Mouse (Mus musculus): ENCODE data around the gene Gmppa. TPM values are rescaled to one million over a fixed set of nuclear protein-coding genes. Genes with fewer than 3 reads are reported as not detected.

The Gmppa gene
- polyA plus RNA-seq, 1 experiment, result 47.1 TPM

DNA sequence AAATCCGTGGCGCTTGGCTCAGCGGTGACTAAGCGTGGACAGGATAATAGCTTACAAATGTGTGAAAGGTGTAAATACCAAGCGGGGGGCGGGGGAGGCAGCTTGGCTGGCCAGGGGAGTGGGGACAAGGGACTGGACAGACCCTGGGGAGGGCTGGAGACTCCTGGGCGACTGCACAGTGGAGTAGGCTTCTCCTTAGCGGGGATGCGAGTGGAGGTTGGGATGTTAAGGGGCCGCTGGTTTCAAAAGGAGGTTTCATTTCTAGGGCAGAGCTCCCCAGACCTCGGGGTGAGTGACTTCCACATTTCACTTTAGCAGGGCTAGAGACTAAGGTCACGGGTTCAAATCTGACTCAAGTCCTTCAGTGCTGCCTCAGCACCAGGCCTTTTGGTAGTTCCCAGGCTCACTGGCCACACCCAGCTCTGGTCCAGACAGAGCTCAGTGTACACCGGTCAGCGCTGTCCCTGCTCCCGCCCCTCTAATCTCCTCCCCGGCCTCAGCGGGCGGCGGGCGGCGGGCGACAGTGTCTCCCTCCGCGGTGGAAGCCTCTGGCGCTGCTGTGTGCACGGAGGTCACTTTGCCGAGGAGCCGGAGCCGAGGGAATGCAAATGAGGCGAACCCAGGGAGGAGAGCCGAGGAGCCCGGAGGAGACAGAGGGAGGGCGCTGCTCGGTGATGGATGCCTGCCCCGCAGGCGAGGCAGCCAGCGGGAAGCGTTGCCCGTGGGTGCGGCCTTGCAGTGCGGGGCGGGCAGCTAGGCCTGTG is 22.5 kb downstream of the Gmppa start:
- Histone ChIP-seq H3K4me3 (ENCODE audit: insufficient read depth, low read depth, low read length) (peak overlapping the region; percentile 34), H3K27ac (replicated peaks; ENCODE audit: low read depth, low read length) (no peak overlapping the region), H3K4me1 (ENCODE audit: control insufficient read depth, insufficient read depth, insufficient read length, low read length) (no peaks in the 10 kb centered on the region)

DNA sequence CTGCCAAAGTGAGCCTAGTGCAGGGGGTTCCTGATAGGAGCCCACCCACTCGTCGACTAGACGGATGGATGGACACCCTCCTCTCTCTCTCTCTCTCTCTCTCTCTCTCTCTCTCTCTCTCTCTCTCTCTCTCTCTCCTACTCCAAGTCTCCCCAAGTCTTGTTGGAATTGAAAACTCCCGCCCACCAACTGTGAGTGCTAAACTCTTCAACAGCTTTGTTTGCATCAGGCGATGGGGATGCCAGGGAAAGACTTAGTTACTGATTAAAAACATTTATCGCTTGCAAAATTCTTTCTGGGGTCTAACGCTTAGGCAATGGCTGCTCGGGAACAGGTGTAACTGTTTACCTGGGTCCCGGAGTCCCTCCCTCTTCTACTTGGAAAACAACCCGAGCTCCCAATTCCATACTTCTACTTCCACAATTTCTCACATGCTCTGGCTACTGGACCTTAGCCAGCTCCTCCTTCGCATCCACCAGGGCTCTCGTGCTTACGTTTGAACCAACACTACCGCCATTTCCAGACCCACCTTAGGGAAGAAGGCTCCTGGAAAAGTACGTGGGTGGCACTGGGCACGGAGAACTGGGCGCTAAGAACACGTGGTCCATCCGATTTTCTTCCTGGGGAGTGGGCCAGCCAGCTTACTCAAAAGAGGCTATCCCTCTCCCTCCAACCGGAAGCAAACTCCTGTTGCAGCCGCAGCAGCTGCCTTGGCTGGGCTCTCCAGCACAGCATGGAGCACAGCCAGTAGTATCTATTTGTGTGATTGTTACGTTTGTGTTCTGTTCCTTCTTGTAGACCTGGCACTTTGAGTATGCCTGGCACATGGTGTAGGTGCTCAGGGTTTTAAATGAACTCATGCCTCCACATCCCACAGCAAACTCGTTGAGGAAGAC is 23.3 kb downstream of the Gmppa start:
- Histone ChIP-seq H3K27ac (replicated peaks; ENCODE audit: low read depth, low read length) (no peak overlapping the region), H3K4me3 (ENCODE audit: insufficient read depth, low read depth, low read length) (peak overlapping the region; percentile 34), H3K4me1 (ENCODE audit: control insufficient read depth, insufficient read depth, insufficient read length, low read length) (no peaks in the 10 kb centered on the region)

DNA sequence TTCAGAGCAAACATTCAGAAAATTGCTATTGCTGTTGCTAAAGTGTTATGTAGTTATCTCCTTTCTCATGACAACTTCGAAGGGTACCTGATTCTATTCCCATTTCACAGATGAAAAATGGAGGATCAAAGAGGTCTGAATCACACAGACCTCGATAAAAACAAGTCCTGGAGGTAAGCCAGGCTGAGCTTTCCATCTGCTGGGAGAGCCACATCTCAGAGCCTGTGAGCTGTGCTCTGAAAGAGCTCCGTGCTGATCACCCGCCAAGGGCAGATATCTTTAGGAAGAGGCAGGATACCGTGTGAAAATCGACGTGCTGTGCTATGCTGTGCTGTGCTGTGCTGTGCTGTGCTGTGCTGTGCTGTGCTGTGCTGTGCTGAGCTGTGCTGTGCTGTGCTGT is 24.6 kb downstream of the Gmppa start:
- no peak overlapping the region for H3K4me3 ChIP-seq (ENCODE audit: insufficient read depth, low read depth, low read length)
- H3K4me1 ChIP-seq (ENCODE audit: control insufficient read depth, insufficient read depth, insufficient read length, low read length), result no peaks in the 10 kb centered on the region
- no peak overlapping the region for H3K27ac ChIP-seq (replicated peaks; ENCODE audit: low read depth, low read length)

DNA sequence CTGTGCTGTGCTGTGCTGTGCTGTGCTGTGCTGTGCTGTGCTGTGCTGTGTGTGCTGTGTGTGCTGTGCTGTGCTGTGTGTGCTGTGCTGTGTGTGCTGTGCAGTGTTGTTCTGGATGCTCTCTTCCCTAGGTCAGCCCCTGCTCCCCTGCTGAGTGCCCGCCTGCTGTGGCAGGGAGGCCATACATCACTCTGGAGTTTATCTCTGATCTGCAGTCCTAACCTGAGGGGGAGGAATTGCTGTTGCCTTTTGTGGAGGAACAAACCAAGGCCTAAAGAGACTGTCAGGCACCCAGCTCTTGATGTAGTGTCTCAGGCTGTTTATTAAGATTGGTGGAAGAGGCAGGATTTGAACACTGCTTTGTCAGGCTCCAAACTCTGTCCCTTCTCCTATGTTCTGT is 26.9 kb downstream of the Gmppa start:
- no peak overlapping the region for H3K27ac ChIP-seq (replicated peaks; ENCODE audit: low read depth, low read length)
- H3K4me3 ChIP-seq (ENCODE audit: insufficient read depth, low read depth, low read length), result no peak overlapping the region
- H3K4me1 ChIP-seq (ENCODE audit: control insufficient read depth, insufficient read depth, insufficient read length, low read length), result no peaks in the 10 kb centered on the region

DNA sequence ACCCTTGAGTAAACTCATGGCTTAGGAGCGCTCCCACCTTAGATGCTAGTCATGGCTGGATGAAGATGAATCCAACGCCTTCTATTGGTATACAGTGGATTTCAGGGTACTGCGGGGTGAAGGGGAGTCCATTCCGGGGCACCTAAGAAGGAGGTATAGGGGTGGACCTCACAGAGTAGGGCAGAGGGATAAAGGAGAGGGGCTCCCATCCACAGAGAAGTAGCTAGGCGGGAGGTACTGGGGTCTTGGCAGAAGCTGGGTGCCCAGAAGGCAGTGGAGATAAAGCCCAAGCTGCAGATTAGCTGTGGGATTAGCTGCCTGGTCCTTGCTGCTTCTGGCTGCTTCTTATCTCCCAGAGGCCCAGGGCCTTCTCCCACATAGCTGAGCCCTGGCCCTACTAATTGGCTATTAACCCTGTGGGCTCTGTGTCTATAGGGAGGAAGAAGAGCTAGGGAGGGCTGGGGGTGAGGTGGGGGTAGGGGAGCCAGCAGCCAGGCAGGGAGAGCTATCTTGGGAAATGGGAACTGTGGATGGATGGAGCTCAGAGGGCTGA is 28.0 kb downstream of the Gmppa start:
- Histone ChIP-seq H3K4me1 (ENCODE audit: control insufficient read depth, insufficient read depth, insufficient read length, low read length) (no peaks in the 10 kb centered on the region), H3K27ac (replicated peaks; ENCODE audit: low read depth, low read length) (no peak overlapping the region), H3K4me3 (ENCODE audit: insufficient read depth, low read depth, low read length) (no peak overlapping the region)

DNA sequence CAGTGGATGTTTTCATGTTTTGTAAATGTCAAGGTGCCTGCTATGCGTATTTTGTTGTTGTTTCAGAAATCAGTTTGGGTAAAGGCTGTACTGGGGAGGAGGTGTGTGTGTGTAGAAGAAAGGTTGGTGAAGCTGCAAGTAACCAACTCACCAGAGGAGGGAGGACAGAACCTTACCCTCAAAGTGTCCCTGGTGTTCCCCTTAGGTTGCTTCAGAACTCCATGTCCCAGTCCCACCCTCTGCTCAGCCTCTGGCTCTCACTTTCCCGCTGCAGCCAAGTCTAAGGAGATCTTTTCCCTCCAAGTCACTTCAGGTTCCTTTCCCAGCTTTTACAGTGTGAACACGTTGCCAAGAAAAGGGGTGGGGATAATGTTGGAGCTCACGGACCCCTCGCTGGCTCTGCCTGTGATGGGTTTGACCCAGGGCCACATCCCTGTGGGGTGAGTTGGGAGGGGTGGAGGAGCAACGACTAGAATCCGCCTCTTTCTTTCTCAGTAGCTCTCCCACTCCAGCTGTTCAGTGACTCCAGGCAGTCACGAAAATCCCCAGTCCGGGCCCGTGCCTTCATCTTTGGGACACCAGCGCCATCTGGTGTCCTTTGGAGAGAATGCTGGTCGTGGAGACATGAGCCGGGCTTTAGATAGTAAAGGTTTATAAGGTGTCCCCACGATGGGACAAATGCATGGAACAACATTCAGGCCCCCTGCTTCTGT is 31.6 kb downstream of the Gmppa start:
- Histone ChIP-seq H3K4me1 (ENCODE audit: control insufficient read depth, insufficient read depth, insufficient read length, low read length) (no peaks in the 10 kb centered on the region), H3K4me3 (ENCODE audit: insufficient read depth, low read depth, low read length) (no peak overlapping the region), H3K27ac (replicated peaks; ENCODE audit: low read depth, low read length) (no peak overlapping the region)

DNA sequence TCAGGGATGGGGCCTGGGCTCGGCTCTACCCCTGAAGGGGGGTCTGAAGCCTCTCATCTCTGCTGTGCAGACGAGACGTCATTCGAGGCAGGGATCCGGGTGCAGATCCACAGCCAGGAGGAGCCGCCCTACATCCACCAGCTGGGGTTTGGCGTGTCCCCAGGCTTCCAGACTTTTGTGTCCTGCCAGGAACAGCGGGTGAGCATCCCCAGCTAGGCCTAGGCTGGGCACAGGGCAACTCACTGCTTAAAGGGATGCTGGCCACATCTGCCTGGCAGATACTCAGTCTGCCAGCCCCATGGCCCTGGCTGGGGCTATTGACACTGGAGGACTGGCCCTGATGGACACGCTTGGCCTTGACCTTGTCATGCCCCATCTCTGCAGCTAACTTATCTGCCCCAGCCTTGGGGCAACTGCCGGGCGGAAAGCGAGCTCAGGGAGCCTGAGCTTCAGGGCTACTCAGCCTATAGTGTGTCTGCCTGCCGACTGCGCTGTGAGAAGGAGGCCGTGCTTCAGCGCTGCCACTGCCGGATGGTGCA is 33.6 kb downstream of the Gmppa start:
- Histone ChIP-seq H3K4me1 (ENCODE audit: control insufficient read depth, insufficient read depth, insufficient read length, low read length) (no peaks in the 10 kb centered on the region), H3K27ac (replicated peaks; ENCODE audit: low read depth, low read length) (no peak overlapping the region), H3K4me3 (ENCODE audit: insufficient read depth, low read depth, low read length) (no peak overlapping the region)

DNA sequence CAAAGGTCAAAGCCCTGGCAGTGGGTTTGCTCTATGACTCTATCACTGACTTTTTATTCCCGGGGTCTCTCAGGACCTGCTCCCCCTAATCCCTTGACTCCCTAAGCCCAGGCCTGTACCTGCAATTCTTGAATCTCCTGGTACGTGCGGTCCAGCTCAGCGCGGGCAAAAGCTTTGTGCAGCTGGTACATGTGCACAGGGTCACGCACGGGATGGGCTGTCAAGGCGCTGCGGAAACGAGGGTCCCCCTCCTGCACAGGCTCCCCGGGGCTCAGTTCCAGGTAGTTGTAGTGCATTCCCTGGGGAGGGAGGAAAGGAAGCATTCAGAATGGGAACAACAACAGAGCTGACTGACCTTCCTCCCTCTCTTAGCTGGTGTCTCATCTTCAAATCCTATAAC is 40.7 kb downstream of the Gmppa start:
- no peak overlapping the region for H3K4me3 ChIP-seq (ENCODE audit: insufficient read depth, low read depth, low read length)
- H3K4me1 ChIP-seq (ENCODE audit: control insufficient read depth, insufficient read depth, insufficient read length, low read length), result no peaks in the 10 kb centered on the region; the same call in 1 of the 2 replicates

DNA sequence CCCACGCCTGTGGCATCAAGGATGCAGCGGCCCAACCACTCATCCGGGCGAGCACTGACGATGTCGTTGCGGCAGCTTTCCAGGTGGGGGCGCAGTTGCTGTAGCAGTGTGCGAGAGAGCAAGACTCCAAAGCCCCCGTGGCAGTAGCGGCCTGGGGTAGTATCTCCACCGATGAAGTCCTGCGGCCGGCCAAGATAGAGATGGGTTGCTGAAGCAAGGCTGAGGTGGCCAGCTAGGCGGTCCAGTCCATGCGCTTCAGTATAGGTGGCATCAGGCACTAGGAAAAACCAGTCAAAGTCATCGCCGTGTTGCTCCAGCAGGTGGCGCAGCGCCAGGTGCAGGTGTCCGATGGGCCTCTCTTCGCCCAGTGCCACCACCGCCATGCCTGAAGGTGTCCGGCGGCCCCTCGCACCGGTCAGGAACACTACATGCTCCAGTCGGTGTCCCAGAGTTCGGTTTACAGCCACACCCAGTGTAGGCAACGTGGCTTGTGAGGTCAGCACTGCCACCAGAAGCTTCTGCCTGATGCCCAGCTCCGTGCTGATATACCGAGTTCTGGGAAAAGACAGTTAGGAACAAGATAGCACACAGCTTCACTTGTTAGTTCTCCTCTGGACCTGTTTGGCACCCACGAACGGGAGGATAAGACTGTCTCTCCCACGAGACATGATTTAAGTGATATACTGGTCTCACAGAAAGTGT is 41.7 kb downstream of the Gmppa start:
- Histone ChIP-seq H3K4me1 (ENCODE audit: control insufficient read depth, insufficient read depth, insufficient read length, low read length) (no peaks in the 10 kb centered on the region; the same call in 1 of the 2 replicates), H3K27ac (replicated peaks; ENCODE audit: low read depth, low read length) (no peak overlapping the region), H3K4me3 (ENCODE audit: insufficient read depth, low read depth, low read length) (no peak overlapping the region)

More for the DNA sequence above, 40.7 kb downstream of the Gmppa start:
- H3K27ac ChIP-seq (replicated peaks; ENCODE audit: low read depth, low read length), result no peak overlapping the region

DNA sequence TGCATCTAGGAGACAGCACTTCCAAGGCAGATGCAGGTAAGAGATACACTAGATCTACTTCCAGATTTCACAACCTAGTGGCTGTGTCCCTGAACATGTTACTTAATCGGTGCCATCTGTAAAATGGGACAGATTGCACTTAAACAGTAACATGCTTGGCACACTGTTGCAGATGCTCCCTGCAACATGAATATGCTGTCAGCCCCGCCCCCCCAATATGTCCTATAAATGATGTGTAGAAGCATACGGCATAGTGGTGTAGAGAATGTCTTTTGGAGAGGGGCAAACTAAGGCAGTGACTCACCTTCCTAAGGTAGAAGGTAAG is 42.2 kb downstream of the Gmppa start:
- Histone ChIP-seq H3K27ac (replicated peaks; ENCODE audit: low read depth, low read length) (no peak overlapping the region), H3K4me1 (ENCODE audit: control insufficient read depth, insufficient read depth, insufficient read length, low read length) (no peaks in the 10 kb centered on the region; the same call in 1 of the 2 replicates), H3K4me3 (ENCODE audit: insufficient read depth, low read depth, low read length) (no peak overlapping the region)

DNA sequence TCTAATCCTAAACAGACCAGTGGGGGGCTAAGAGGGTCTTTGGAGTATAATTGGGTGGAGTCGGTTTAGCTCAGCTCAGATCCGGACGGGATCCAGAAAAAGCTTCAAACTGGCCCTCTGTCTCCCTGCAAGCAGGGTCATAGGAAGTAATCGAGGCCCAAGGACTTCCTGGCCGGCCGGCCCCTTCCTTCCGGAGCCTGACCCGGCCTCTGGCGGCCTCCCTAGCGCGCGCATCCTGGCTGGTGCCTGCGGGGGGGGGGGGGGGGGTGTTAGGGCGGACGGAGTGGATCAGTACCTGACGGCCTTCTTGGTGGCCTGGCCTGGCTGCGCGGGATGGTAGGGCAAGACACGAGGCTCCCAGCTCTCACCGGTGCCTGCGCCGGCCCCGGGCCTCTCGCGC is 42.8 kb downstream of the Gmppa start:
- H3K4me3 ChIP-seq (ENCODE audit: insufficient read depth, low read depth, low read length), result peak overlapping the region; percentile 67
- no peaks in the 10 kb centered on the region; the same call in 1 of the 2 replicates for H3K4me1 ChIP-seq (ENCODE audit: control insufficient read depth, insufficient read depth, insufficient read length, low read length)
- H3K27ac ChIP-seq (replicated peaks; ENCODE audit: low read depth, low read length), result no peak overlapping the region

DNA sequence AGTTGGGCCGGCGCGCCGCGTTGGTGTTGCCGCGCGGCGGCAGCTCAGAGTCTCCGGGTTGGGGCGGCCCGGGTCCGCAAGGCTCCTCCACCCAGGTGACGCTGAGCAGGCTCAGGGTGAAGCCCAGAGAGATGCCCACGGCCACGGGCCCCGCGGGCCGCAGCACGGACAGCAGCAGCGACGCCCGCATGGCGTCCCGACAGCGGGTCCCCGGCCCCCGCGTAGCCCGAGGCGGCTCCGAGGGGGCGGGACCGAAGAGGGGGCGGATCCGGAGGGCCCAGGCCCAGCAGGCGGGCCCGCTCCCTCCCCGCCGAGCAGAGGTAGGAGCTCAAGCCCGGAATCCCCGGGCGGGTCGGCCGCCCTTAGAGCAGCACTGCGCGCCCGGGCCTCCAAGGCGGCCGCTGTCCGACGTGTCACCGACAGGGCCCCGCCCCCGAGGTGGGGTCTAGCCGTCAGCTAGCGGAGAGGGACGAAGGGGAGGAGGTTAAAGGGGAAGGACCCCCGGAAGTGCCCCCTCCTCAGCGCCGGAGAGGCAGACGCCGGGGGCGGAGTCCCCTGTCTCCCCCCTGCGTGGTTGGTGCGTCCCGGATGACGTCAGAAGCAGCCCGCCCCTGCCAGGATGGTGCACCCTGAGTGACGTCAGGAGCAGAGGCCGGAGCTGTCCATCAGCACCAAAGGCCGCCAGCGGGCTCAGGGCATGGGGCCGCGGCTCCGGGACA is 43.3 kb downstream of the Gmppa start, which contains the start of the genes Chpf and Tmem198:
Gene Chpf, minus strand, starts transcription at position 392 of the 719 bp plus-strand sequence.
Gene Tmem198, plus strand, starts transcription at position 617 of the 719 bp plus-strand sequence.
- Histone ChIP-seq H3K27ac (replicated peaks; ENCODE audit: low read depth, low read length) (no peak within 1 kb of the TSS), H3K4me1 (ENCODE audit: control insufficient read depth, insufficient read depth, insufficient read length, low read length) (no peaks in the 10 kb centered on the region; the same call in 1 of the 2 replicates), H3K4me3 (ENCODE audit: insufficient read depth, low read depth, low read length) (peak within 1 kb of the TSS; percentile 67)

DNA sequence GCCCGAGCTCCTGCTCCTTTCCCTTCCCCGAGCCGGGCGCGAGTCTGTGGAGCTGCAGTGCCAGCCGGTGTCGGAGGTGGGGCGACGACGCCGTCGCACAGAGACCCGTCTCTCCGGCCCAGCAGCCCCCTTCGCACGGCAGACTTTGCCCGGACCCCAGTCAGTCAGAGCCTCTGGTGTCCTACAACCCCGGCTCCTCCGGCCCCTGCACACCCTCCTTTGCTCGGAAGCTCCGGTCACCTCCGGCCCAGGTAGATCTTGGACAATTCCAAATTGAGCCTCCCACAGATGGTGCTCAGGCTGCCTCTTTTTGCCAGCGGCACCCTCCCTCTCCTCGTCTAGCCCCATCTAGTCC is 43.9 kb downstream of the Gmppa start:
- Histone ChIP-seq H3K4me1 (ENCODE audit: control insufficient read depth, insufficient read depth, insufficient read length, low read length) (no peaks in the 10 kb centered on the region; the same call in 1 of the 2 replicates), H3K4me3 (ENCODE audit: insufficient read depth, low read depth, low read length) (peak overlapping the region; percentile 67), H3K27ac (replicated peaks; ENCODE audit: low read depth, low read length) (no peak overlapping the region)

DNA sequence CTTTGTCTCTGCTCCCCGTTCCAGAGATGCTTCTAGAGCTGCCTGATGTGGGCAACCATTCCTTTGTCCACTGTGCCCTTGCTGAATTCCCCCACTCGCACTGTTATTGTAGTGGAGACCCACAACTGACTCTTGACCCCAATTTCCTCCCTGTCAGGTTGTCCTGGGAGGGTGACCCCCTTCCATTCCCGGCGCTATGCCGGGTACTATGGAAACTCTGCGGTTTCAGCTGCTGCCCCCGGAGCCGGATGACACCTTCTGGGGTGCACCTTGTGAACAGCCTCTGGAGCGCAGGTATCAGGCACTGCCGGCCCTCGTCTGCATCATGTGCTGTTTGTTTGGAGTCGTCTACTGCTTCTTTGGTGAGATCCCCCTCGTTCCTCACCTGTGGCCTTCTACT is 44.3 kb downstream of the Gmppa start:
- no peak overlapping the region for H3K4me3 ChIP-seq (ENCODE audit: insufficient read depth, low read depth, low read length)
- no peak overlapping the region for H3K27ac ChIP-seq (replicated peaks; ENCODE audit: low read depth, low read length)

More for the DNA sequence above, 44.3 kb downstream of the Gmppa start:
- no peaks in the 10 kb centered on the region; the same call in 1 of the 2 replicates for H3K4me1 ChIP-seq (ENCODE audit: control insufficient read depth, insufficient read depth, insufficient read length, low read length)
